Mouse (Mus musculus) neural tube, embryonic 15.5 days (tissue): ENCODE measurements around the gene Robo3. TPM values are rescaled to one million over a fixed set of nuclear protein-coding genes. Genes with fewer than 3 reads are reported as not detected.
A peak's percentile ranks its signal among the peaks of the same experiment; 100 is the strongest.

Source experiments
- ATAC-seq: fragments of 200-750 bp; cut with Nextera tagmentation; 2 replicates; pipeline ENCODE4 v1.8.0; 2017; ENCODE audit warnings: mild to moderate bottlenecking, moderate TSS enrichment, moderate library complexity; ENCODE audit not compliant: low FRiP score
- H3K27ac ChIP-seq: fragments of 300-500 bp; sonication (generic); replicated peaks from 2 replicates; pipeline ENCODE4 v1.5.1; 2015; ENCODE audit warnings: mild to moderate bottlenecking, inconsistent platforms
- H3K27me3 ChIP-seq: fragments of 300-500 bp; sonication (generic); replicated peaks from 2 replicates; pipeline ENCODE4 v1.6.1; 2015; ENCODE audit warnings: inconsistent platforms
- H3K36me3 ChIP-seq: fragments of 300-500 bp; sonication (generic); 2 replicates; pipeline ENCODE4 v1.6.1; 2015; ENCODE audit warnings: inconsistent platforms
- H3K4me1 ChIP-seq: fragments of 300-500 bp; sonication (generic); 2 replicates; pipeline ENCODE4 v1.6.1; 2015; ENCODE audit warnings: inconsistent platforms
- H3K4me2 ChIP-seq: fragments of 300-500 bp; sonication (generic); 2 replicates; pipeline ENCODE4 v1.6.1; 2015; ENCODE audit warnings: inconsistent platforms, mild to moderate bottlenecking, moderate library complexity
- H3K4me3 ChIP-seq: fragments of 300-500 bp; sonication (generic); replicated peaks from 2 replicates; pipeline ENCODE4 v1.5.1; 2015; ENCODE audit warnings: mild to moderate bottlenecking, inconsistent platforms
- H3K9ac ChIP-seq: fragments of 300-500 bp; sonication (generic); replicated peaks from 2 replicates; pipeline ENCODE4 v1.6.1; 2015; ENCODE audit warnings: mild to moderate bottlenecking, inconsistent platforms
- H3K9me3 ChIP-seq: fragments of 300-500 bp; sonication (generic); replicated peaks from 2 replicates; pipeline ENCODE4 v1.6.1; 2016; ENCODE audit warnings: inconsistent platforms
- WGBS: fragments of 180-500 bp; shearing (Covaris S2); methylation state at CpG from one replicate; pipeline ENCODE4 v1.1.7; 2015; ENCODE audit warnings: mixed read lengths; 5-methylcytosine and 5-hydroxymethylcytosine counted together
- polyA plus RNA-seq: library from polyadenylated mRNA; unstranded; fragments of >200 nt; fragmentation: Nextera tagmentation; extraction: Ambion mirVana; gene quantifications from 2 replicates; pipeline ENCODE4 v1.2.1, GENCODE M21; 2015

The Robo3 gene
- polyA plus RNA-seq, 1 experiment from 2014 or later: 8.7 TPM

DNA sequence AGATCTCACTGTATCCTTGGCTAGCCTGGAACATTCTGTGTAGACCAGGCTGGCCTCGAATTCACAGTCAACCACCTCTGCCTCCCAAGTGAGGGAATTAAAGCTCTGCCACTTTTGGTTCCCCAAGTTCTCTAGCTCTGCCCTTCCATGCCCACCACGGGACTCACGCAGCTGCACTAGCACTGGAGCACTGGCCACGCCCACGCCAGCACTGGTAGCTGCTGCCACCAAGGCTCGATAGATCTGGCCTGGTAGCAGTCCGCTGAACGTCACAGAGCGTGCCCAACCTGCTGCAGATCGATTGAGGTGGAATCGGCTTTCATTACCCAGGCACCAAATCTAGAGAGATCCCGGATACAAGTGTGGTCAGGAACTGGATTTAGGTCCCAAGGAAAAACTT is 11.8 kb downstream of the Robo3 start:
- ATAC-seq: peak; percentile 66
- peaks cover 6% of the 10 kb centered on the region; the same call in 1 of the 2 replicates for H3K27me3 ChIP-seq
- peak overlapping the region; percentile 30 for H3K4me3 ChIP-seq
- H3K9me3 ChIP-seq: no peaks in the 10 kb centered on the region
- H3K27ac ChIP-seq: no peak overlapping the region
- no peaks in the 10 kb centered on the region for H3K36me3 ChIP-seq
- 22% methylated on average over 12 of the region's 12 CpGs for WGBS
- peaks cover 11% of the 10 kb centered on the region for H3K4me1 ChIP-seq
- H3K9ac ChIP-seq: no peak overlapping the region
- H3K4me2 ChIP-seq: peak overlapping the region; percentile 58

DNA sequence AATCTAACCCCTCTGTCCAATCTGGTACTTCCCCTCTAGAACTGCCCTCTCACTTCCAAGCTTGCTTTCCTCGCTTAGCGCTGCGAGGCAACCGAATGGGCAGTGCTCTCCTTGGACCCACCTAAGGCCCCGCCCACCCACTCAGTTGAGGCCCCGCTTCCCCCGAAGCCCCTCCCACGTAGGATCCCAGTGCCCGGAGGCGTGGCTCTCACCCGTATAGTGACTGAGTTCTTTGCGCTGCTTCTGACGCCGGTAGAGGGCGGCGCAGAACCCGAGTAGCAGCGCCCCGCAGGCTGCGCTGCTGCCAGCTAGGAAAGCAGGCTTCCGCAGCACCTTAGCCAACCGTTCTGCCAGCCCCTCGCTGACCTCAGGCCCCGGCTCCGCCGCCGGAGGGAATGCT is 12.4 kb downstream of the Robo3 start:
- Histone ChIP-seq H3K4me3 (peak overlapping the region; percentile 30), H3K27ac (no peak overlapping the region), H3K9me3 (no peaks in the 10 kb centered on the region), H3K27me3 (peaks cover 6% of the 10 kb centered on the region; the same call in 1 of the 2 replicates), H3K9ac (0 out of 2 replicates have a peak overlapping the region, but pooled peaks have one; percentile 21), H3K4me1 (peaks cover 11% of the 10 kb centered on the region), H3K36me3 (no peaks in the 10 kb centered on the region), H3K4me2 (peak overlapping the region; percentile 58)
- WGBS: under 1% methylated on average over 27 of the region's 27 CpGs
- peak; percentile 93 for ATAC-seq

- no peak overlapping the region for H3K9ac ChIP-seq
These were observed 14.3 kb downstream of the Robo3 start for GRCm38 (mm10) chr9:37418791-37419190.

GRCm38 (mm10) chr9:37414666-37415065 is 18.4 kb downstream of the Robo3 start:
- Histone ChIP-seq H3K9ac (no peak overlapping the region), H3K4me2 (no peak overlapping the region), H3K4me3 (no peak overlapping the region), H3K36me3 (no peaks in the 10 kb centered on the region), H3K4me1 (no peaks in the 10 kb centered on the region), H3K27ac (no peak overlapping the region), H3K9me3 (no peaks in the 10 kb centered on the region), H3K27me3 (peaks cover 4% of the 10 kb centered on the region; the same call in 1 of the 2 replicates)
- no peak for ATAC-seq
- WGBS: 89% methylated on average over 3 of the region's 3 CpGs

More at GRCm38 (mm10) chr9:37418791-37419190, 14.3 kb downstream of the Robo3 start:
- Histone ChIP-seq H3K4me1 (peaks cover 11% of the 10 kb centered on the region), H3K4me2 (no peak overlapping the region), H3K27ac (no peak overlapping the region), H3K9me3 (no peaks in the 10 kb centered on the region), H3K4me3 (no peak overlapping the region), H3K36me3 (no peaks in the 10 kb centered on the region), H3K27me3 (peaks cover 6% of the 10 kb centered on the region; the same call in 1 of the 2 replicates)
- ATAC-seq: no peak
- 90% methylated on average over 4 of the region's 4 CpGs for WGBS

GRCm38 (mm10) chr9:37412989-37413388 is 20.1 kb downstream of the Robo3 start:
- Histone ChIP-seq H3K9ac (no peak overlapping the region), H3K27ac (no peak overlapping the region), H3K9me3 (no peaks in the 10 kb centered on the region), H3K4me3 (no peak overlapping the region), H3K4me1 (peaks cover 8% of the 10 kb centered on the region), H3K27me3 (no peaks in the 10 kb centered on the region), H3K36me3 (no peaks in the 10 kb centered on the region), H3K4me2 (no peak overlapping the region)
- no peak for ATAC-seq
- WGBS: 57% methylated on average over 3 of the region's 3 CpGs

DNA sequence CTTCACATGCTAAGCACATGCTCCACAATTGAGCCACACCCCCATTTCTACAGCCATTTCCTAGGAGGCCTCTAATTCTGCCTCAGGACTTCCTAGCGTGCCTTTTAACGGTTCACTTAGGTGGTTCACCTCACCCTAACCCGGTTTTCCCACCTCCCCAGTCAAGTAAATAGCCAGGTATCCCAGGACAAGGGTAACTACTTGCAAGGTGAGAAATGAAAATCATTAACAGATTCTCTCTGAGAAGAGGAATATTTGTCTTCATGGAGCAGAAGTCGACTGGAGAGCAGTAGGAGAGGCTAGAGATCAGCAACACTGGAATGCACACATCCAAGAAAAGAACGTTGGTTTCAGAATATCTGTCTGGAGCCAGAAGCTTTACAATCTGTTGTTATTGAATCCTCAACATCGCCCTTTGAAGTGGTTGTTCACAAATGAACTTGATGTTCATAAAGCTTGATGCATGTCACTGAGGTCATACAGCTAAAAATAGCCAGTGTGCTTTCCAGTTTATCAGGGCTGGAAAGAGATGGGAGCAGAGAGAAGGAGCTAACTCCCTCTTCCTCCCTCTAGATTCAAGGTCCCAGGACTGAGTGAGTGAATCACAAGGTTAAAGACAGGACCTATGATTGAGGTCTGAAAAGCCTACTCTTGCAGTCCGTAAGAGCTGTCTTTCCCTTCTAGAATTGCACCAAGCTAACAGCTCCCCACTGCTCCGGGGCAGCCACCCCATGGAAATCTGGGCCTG is 23.2 kb downstream of the Robo3 start:
- ATAC-seq: no peak
- Histone ChIP-seq H3K4me2 (no peak overlapping the region), H3K27me3 (0 out of 2 replicates have a peak, but pooled peaks cover 3% of the 10 kb centered on the region), H3K36me3 (no peaks in the 10 kb centered on the region), H3K4me3 (no peak overlapping the region), H3K9ac (no peak overlapping the region), H3K27ac (no peak overlapping the region), H3K9me3 (no peaks in the 10 kb centered on the region), H3K4me1 (peaks cover 14% of the 10 kb centered on the region)
- 68% methylated on average over 8 of the region's 8 CpGs for WGBS

- Histone ChIP-seq H3K4me1 (peaks cover 14% of the 10 kb centered on the region), H3K9me3 (no peaks in the 10 kb centered on the region), H3K4me3 (peak overlapping the region; percentile 19; the same call in 1 of the 2 replicates), H3K36me3 (no peaks in the 10 kb centered on the region), H3K27me3 (0 out of 2 replicates have a peak, but pooled peaks cover 3% of the 10 kb centered on the region), H3K9ac (0 out of 2 replicates have a peak overlapping the region, but pooled peaks have one; percentile 10), H3K27ac (no peak overlapping the region), H3K4me2 (peak overlapping the region; percentile 50)
- WGBS: 8% methylated on average over 19 of the region's 19 CpGs
- ATAC-seq: peak; percentile 58; the same call in 1 of the 2 replicates
These were observed 25.1 kb downstream of the Robo3 start for GRCm38 (mm10) chr9:37407850-37408502.

DNA sequence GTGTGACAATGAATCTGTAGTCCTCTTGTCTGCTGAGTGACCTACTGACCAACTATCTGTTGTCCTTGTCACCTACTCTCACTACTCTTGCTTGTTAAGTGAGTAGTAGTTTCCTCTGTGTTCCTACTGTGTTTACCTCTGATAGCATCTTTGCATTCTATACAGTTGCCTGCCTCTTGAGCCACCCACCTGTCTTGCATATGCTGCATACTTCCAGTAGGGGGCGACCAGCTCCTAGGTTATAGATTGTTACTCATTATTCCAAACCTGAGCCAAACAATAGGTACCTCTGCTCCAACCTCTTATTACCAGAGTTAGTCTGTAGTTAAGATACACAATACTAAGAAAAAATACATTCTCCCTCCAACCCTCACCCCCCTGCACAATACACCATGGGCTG is 26.7 kb downstream of the Robo3 start:
- Histone ChIP-seq H3K9me3 (no peaks in the 10 kb centered on the region), H3K4me1 (peaks cover 14% of the 10 kb centered on the region), H3K4me3 (no peak overlapping the region), H3K36me3 (no peaks in the 10 kb centered on the region), H3K27ac (no peak overlapping the region), H3K4me2 (no peak overlapping the region), H3K9ac (no peak overlapping the region), H3K27me3 (0 out of 2 replicates have a peak, but pooled peaks cover 3% of the 10 kb centered on the region)
- no peak for ATAC-seq
- WGBS: 0% methylated on average over 1 of the region's 1 CpGs

- Histone ChIP-seq H3K9me3 (no peaks in the 10 kb centered on the region), H3K9ac (no peak overlapping the region), H3K4me2 (no peak overlapping the region), H3K27ac (no peak overlapping the region), H3K27me3 (0 out of 2 replicates have a peak, but pooled peaks cover 3% of the 10 kb centered on the region), H3K4me1 (peaks cover 7% of the 10 kb centered on the region), H3K36me3 (no peaks in the 10 kb centered on the region), H3K4me3 (no peak overlapping the region; the same call in 1 of the 2 replicates)
- WGBS: 93% methylated on average over 7 of the region's 7 CpGs
- ATAC-seq: no peak
These were observed 30.0 kb downstream of the Robo3 start for GRCm38 (mm10) chr9:37403011-37403410.

GRCm38 (mm10) chr9:37402501-37402900 is 30.5 kb downstream of the Robo3 start:
- H3K9me3 ChIP-seq: no peaks in the 10 kb centered on the region
- no peak overlapping the region for H3K4me2 ChIP-seq
- WGBS: 90% methylated on average over 7 of the region's 7 CpGs
- H3K9ac ChIP-seq: no peak overlapping the region
- H3K36me3 ChIP-seq: no peaks in the 10 kb centered on the region
- H3K27me3 ChIP-seq: 0 out of 2 replicates have a peak, but pooled peaks cover 3% of the 10 kb centered on the region
- no peak overlapping the region for H3K4me3 ChIP-seq
- no peak for ATAC-seq
- peaks cover 1% of the 10 kb centered on the region; the same call in 1 of the 2 replicates for H3K4me1 ChIP-seq
- no peak overlapping the region for H3K27ac ChIP-seq

DNA sequence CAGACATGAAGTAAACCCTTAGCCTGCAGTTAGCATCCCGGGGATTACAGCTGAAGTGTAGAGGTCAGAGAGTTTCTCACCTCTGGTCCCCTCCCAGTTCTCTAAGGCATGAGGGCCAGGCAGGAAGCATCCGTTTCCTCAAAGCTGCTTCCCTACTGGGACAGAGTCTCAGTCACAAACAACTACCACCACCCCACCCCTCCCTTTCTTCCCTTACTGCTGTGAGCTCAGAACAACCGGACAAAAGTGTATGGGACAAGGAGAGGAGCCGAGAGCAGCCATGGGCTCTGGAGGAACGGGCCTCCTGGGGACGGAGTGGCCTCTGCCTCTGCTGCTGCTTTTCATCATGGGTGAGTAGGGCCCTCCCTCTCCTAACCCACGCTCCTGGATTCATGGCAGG is 31.2 kb downstream of the Robo3 start, which contains the start of gene Robo4:
Gene Robo4, plus strand, starts transcription at position 96 of the 400 bp plus-strand sequence.
- Histone ChIP-seq H3K4me2 (no peak within 1 kb of the TSS), H3K4me3 (no peak within 1 kb of the TSS), H3K27ac (no peak within 1 kb of the TSS), H3K27me3 (0 out of 2 replicates have a peak, but pooled peaks cover 3% of the 10 kb centered on the region), H3K9me3 (no peaks in the 10 kb centered on the region), H3K36me3 (no peaks in the 10 kb centered on the region), H3K4me1 (no peaks in the 10 kb centered on the region), H3K9ac (no peak within 1 kb of the TSS)
- no peak; the same call in 1 of the 2 replicates for ATAC-seq
- 26% methylated on average over 7 of the region's 7 CpGs for WGBS
